Mouse (Mus musculus) lung, postnatal 0 days (tissue): ENCODE measurements around the gene Ube2s. TPM values are rescaled to one million over a fixed set of nuclear protein-coding genes. Genes with fewer than 3 reads are reported as not detected.
"Not testable (repeated sequence)": the region's sequence is repeated elsewhere in the genome, so short reads cannot be mapped to it uniquely, and the experiment has no call there.

Source experiments
- ATAC-seq: fragments of 200-750 bp; cut with Nextera tagmentation; 2 replicates; pipeline ENCODE4 v1.8.0; 2017; ENCODE audit warnings: moderate library complexity
- DNase-seq: peaks from one replicate; pipeline ENCODE4 v3.0.0-alpha.2; 2016; ENCODE audit warnings: low spot score
- H3K27ac ChIP-seq: fragments of 300-500 bp; sonication (generic); 2 replicates; pipeline ENCODE4 v1.5.1; 2014; ENCODE audit warnings: antibody characterized with exemption, mild to moderate bottlenecking, low read length, mixed read lengths
- H3K27me3 ChIP-seq: fragments of 300-500 bp; sonication (generic); replicated peaks from 2 replicates; pipeline ENCODE4 v1.6.1; 2014; ENCODE audit warnings: low read length, mixed read lengths; ENCODE audit not compliant: insufficient read depth
- H3K36me3 ChIP-seq: fragments of 300-500 bp; sonication (generic); 2 replicates; pipeline ENCODE4 v1.6.1; 2014; ENCODE audit warnings: low read length, mixed read lengths; ENCODE audit not compliant: insufficient read depth
- H3K4me1 ChIP-seq: fragments of 300-500 bp; sonication (generic); 2 replicates; pipeline ENCODE4 v1.6.1; 2014; ENCODE audit warnings: antibody characterized with exemption, low read depth, low read length, mixed read lengths; ENCODE audit not compliant: insufficient read depth
- H3K4me2 ChIP-seq: fragments of 300-500 bp; sonication (generic); replicated peaks from 2 replicates; pipeline ENCODE4 v1.6.1; 2014; ENCODE audit warnings: low read depth, mild to moderate bottlenecking, low read length, moderate library complexity, mixed read lengths
- H3K4me3 ChIP-seq: fragments of 300-500 bp; sonication (generic); 2 replicates; pipeline ENCODE4 v1.5.1; 2014; ENCODE audit warnings: low read depth, low read length
- H3K9ac ChIP-seq: fragments of 300-500 bp; sonication (generic); replicated peaks from 2 replicates; pipeline ENCODE4 v1.6.1; 2014; ENCODE audit warnings: low read depth, mild to moderate bottlenecking
- H3K9me3 ChIP-seq: fragments of 300-500 bp; sonication (generic); 2 replicates; pipeline ENCODE4 v1.6.1; 2016; ENCODE audit warnings: low read length, mixed read lengths
- CTCF ChIP-seq: IDR thresholded peaks from 2 replicates; pipeline ENCODE4 v1.5.1; 2016; ENCODE audit warnings: antibody characterized with exemption, mild to moderate bottlenecking
- EP300 ChIP-seq: IDR thresholded peaks from 2 replicates; pipeline ENCODE4 v1.6.1; 2016; ENCODE audit warnings: antibody characterized with exemption, mild to moderate bottlenecking, control low read depth
- WGBS: fragments of 180-500 bp; shearing (Covaris S2); extraction: QIAGEN DNeasy Blood & Tissue Kit; methylation state at CpG from one replicate; pipeline ENCODE4 v1.1.7; 2014; 5-methylcytosine and 5-hydroxymethylcytosine counted together
- polyA plus RNA-seq: library from polyadenylated mRNA; unstranded; fragments of >200 nt; fragmentation: Nextera tagmentation; extraction: Ambion mirVana; gene quantifications from 2 replicates; pipeline ENCODE4 v1.2.1, GENCODE M21; 2015

Ube2s gene
- polyA plus RNA-seq, 1 experiment from 2014 or later: 162 TPM

DNA sequence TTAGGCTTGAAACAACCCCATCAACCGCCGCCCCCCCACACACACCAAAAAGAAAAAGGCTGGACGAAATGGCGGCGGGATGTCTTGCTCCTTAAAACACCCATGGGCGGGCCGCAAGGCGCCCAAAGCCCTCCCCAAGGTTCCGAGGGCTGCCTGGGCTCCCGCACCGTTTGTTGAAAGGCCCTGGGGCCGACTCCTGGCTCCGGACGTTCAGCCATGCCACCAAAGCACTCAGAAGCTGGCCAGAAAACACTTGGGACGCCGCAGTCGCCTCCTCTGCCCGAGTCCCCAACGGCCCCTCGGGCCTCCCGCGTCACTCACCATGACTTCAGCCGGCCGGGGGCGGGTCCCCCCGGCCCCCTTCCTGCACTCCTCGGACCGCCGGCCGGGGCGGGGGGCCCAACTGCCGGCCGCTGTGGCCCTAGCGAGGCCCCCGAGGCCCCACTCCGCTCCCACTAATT, 518 bp downstream of the Ube2s start:
- no peak for TF ChIP-seq CTCF
- no peak for TF ChIP-seq EP300
- no peaks in the 10 kb centered on the region for H3K27me3 ChIP-seq
- H3K4me1 ChIP-seq: no peaks in the 10 kb centered on the region; the same call in 1 of the 2 replicates
- no peaks in the 10 kb centered on the region; the same call in 1 of the 2 replicates for H3K36me3 ChIP-seq
- peak overlapping the region; percentile 96 for H3K27ac ChIP-seq
- peak overlapping the region; percentile 78 for H3K4me2 ChIP-seq
- WGBS: under 1% methylated on average over 21 of the region's 36 CpGs
- peak overlapping the region; percentile 94 for H3K9ac ChIP-seq
- H3K4me3 ChIP-seq: peak overlapping the region; percentile 97
- DNase-seq (peak; percentile 57), ATAC-seq (no peak)
- H3K9me3 ChIP-seq: no peaks in the 10 kb centered on the region

DNA sequence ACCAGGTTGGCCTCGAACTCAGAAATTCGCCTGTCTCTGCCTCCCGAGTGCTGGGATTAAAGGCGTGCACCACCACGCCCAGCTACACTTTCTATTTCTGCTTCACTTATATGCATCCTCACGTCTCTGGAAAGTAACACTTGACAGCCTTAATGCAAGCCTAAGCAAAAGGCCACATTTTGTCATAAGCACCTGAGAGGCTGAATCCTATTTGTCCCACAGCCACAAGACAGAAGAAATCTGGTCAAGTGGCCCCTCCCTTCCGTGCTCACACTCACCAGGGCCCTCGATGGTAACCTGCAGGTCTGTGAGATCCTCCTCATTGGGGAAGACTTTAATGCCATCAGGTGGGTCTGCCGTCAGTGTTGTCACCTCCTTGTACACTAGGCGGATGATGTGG, 1.3 kb downstream of the Ube2s start:
- not testable (repeated sequence) for ATAC-seq, H3K4me1 ChIP-seq, H3K36me3 ChIP-seq, DNase-seq, H3K27ac ChIP-seq, H3K27me3 ChIP-seq, H3K9me3 ChIP-seq
- Histone ChIP-seq H3K9ac (peak overlapping the region; percentile 94), H3K4me3 (peak overlapping the region; percentile 97), H3K4me2 (peak overlapping the region; percentile 78)
- 25% methylated on average over 10 of the region's 10 CpGs for WGBS

DNA sequence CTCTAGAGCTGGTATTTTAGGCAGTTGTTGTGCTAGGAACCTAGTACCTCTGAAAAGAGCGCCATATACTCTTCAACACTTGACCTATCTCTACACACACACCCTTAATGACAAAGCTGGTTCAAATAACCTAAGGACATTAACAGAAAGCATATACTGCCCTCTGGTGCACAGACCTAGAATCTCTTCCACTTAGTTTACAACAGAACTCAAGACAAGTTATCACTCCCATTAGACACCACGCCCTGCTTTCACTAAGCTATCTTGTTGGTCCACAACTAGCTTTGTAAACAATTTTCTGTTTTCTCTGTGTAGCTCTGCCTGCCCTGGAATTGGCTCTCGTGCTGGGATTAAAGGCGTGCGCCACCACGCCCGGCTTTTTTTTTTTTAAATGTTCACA, 5.7 kb downstream of the Ube2s start:
- 81% methylated on average over 7 of the region's 7 CpGs for WGBS
- Histone ChIP-seq H3K4me1 (no peaks in the 10 kb centered on the region), H3K4me3 (no peak overlapping the region), H3K36me3 (peaks cover 12% of the 10 kb centered on the region; the same call in 1 of the 2 replicates), H3K9me3 (no peaks in the 10 kb centered on the region), H3K9ac (no peak overlapping the region), H3K27me3 (no peaks in the 10 kb centered on the region), H3K27ac (no peak overlapping the region), H3K4me2 (no peak overlapping the region)
- DNase-seq (peak; percentile 81), ATAC-seq (peak; percentile 61)
- TF ChIP-seq CTCF (peak; percentile 75), EP300 (no peak)

DNA sequence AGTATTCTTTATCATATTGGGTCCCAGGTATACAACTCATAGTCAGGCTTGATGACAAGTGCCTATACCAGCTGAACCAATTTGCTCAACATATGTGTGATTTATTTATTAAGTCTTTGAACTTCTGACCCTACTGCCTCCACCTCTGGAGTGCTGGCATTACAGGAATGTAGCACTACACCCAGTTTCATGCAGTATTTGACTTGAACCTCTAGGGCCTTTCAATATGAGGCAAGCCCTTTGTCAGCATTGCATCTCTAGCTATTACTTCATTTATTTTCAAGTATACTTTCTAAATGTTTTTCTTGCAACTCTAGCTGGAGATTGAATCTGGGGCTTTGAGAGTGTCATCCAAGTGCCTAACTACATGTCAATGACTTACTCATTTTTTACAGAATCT, 10.1 kb downstream of the Ube2s start:
- Histone ChIP-seq H3K4me1 (no peaks in the 10 kb centered on the region), H3K27ac (no peak overlapping the region), H3K4me3 (no peak overlapping the region)

DNA sequence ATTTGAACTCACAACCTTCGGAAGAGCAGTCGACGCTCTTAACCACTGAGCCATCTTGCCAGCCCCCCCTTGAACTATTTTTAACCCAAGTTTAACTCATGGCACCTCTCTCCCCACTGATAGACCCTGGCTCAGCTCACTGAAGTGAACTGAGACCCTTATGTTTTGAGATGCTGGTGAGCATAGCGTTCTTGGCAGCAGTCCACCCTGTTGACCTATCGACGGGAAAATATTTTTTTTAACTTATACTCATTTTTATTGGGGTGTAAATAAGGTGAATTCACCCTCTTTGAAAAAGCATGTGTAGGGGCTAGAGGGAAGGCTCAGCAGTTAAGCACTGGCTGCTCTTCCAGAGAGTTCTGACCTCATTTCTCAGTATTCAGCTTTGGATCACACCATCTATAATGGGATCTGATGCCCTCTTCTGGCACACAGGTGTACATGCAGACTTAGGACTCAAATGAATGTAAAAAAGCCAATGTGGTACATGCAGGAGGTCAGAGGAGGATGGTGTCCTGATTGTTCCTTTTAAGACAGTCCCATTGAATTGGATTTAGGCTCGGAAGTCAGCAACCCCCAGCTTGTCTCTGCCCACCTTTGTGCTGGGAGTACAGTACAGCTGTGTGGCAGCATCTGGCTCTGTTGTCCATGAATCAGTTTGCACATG, 16.5 kb downstream of the Ube2s start:
- ATAC-seq (no peak), DNase-seq (peak; percentile 82)
- H3K36me3 ChIP-seq: peaks cover 5% of the 10 kb centered on the region; the same call in 1 of the 2 replicates
- no peak overlapping the region for H3K4me3 ChIP-seq
- no peaks in the 10 kb centered on the region for H3K9me3 ChIP-seq
- H3K4me2 ChIP-seq: no peak overlapping the region
- peak; percentile 86 for TF ChIP-seq CTCF
- no peak for TF ChIP-seq EP300
- H3K9ac ChIP-seq: no peak overlapping the region
- WGBS: 63% methylated on average over 7 of the region's 7 CpGs
- no peak overlapping the region for H3K27ac ChIP-seq
- H3K27me3 ChIP-seq: no peaks in the 10 kb centered on the region
- H3K4me1 ChIP-seq: 0 out of 2 replicates have a peak, but pooled peaks cover 4% of the 10 kb centered on the region

More for the DNA sequence above, 10.1 kb downstream of the Ube2s start:
- DNase-seq (peak; percentile 64), ATAC-seq (peak; percentile 79)
- Histone ChIP-seq H3K4me2 (no peak overlapping the region), H3K9ac (no peak overlapping the region), H3K36me3 (peaks cover 16% of the 10 kb centered on the region; the same call in 1 of the 2 replicates), H3K27me3 (no peaks in the 10 kb centered on the region), H3K9me3 (no peaks in the 10 kb centered on the region)
- TF ChIP-seq CTCF (0 out of 2 replicates have a peak, but pooled peaks have one; percentile 16), EP300 (0 out of 2 replicates have a peak, but pooled peaks have one; percentile 29)

DNA sequence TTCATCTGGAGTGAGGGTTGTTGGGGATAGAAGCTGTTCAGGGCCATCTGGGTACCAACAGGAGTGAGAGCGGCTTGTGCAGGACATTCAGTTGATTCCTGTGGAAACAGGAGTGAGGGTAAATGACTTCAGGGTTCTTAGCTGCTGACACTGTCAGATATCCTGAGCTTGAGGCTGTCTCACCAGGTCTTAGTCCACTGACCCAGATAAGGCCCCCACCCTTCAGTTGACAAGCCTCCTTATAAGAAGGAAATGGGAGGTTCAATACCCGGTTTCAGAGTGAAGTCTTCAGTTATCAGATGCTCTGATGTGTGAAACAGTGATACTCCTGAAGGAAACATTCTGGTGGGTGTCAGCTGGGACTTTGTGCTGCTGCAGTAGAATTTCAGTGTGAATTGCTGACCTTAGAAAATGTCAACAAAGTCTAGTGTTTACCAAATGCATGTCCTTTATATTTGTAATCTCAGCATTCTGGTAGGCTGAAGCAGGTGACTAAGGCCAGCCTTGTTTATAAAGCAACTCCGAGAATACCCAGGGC, 17.7 kb downstream of the Ube2s start:
- Histone ChIP-seq H3K4me2 (no peak overlapping the region), H3K27me3 (no peaks in the 10 kb centered on the region), H3K9me3 (no peaks in the 10 kb centered on the region), H3K4me1 (0 out of 2 replicates have a peak, but pooled peaks cover 4% of the 10 kb centered on the region), H3K4me3 (no peak overlapping the region), H3K27ac (no peak overlapping the region), H3K9ac (no peak overlapping the region), H3K36me3 (peaks cover 5% of the 10 kb centered on the region; the same call in 1 of the 2 replicates)
- WGBS: 64% methylated on average over 3 of the region's 3 CpGs
- no peak for DNase-seq
- TF ChIP-seq CTCF: no peak
- no peak for TF ChIP-seq EP300
- no peak for ATAC-seq
